24 mouse cellular contexts compared by ENCODE assay signal in genomic region chr8:70347443-70347842, GRCm38 (mm10). TPM values are rescaled to one million over a fixed set of nuclear protein-coding genes. Genes with fewer than 3 reads are reported as not detected.
A peak's percentile ranks its signal among the peaks of the same experiment; 100 is the strongest.
DNase-seq lines count a peak whose midpoint lies in the region; ATAC-seq and TF ChIP-seq lines count a peak whose summit lies in the region.
"Had no signal": no experiment of that assay in that cellular context is flagged by ENCODE, and none has a peak within 500 bp of the region (broad histone marks: within the 10 kb centered on the region; RNA-seq: fewer than 3 reads in every experiment).

No protein-coding gene starts in this region.

- H3K9me3 ChIP-seq in forebrain, postnatal 0 days (ENCODE audit: low read length), result no peaks in the 10 kb centered on the region
- no peaks in the 10 kb centered on the region for H3K9me3 ChIP-seq in forebrain, embryonic 16.5 days (ENCODE audit: control insufficient read depth, low read length)
- H3K9me3 ChIP-seq in hindbrain, embryonic 13.5 days, result no peaks in the 10 kb centered on the region
- no peaks in the 10 kb centered on the region for H3K9me3 ChIP-seq in hindbrain, embryonic 16.5 days (ENCODE audit: control insufficient read depth, low read length)
- no peaks in the 10 kb centered on the region for H3K9me3 ChIP-seq in liver, embryonic 12.5 days (replicated peaks)
- no peaks in the 10 kb centered on the region for H3K9me3 ChIP-seq in liver, embryonic 11.5 days (ENCODE audit: control insufficient read depth, low read length)
- H3K9me3 ChIP-seq in CH12.LX (replicated peaks; ENCODE audit: low read length), result no peaks in the 10 kb centered on the region
- H3K9me3 ChIP-seq: embryonic facial prominence, embryonic 12.5 days; embryonic facial prominence, embryonic 15.5 days; G1E; heart, embryonic 13.5 days; hindbrain, embryonic 12.5 days had no signal

- TF ChIP-seq POLR2A in CH12.LX (IDR thresholded peaks at IDR 0.05; ENCODE audit: low read depth, low read length), result no peak
- no peak for TF ChIP-seq POLR2A in lung, adult 2 months (IDR thresholded peaks at IDR 0.05; ENCODE audit: borderline replicate concordance, extremely low read depth, low read depth, low read length)

- WGBS in forebrain, postnatal 0 days, result 86% methylated on average over 4 of the region's 4 CpGs
- WGBS in forebrain, embryonic 16.5 days, result 91% methylated on average over 4 of the region's 4 CpGs
- WGBS in hindbrain, embryonic 13.5 days, result 95% methylated on average over 4 of the region's 4 CpGs
- 85% methylated on average over 4 of the region's 4 CpGs for WGBS in hindbrain, embryonic 16.5 days
- 77% methylated on average over 4 of the region's 4 CpGs for WGBS in liver, embryonic 12.5 days (ENCODE audit: insufficient replicate concordance)
- 85% methylated on average over 4 of the region's 4 CpGs for WGBS in liver, embryonic 11.5 days
- 62% methylated on average over 4 of the region's 4 CpGs for WGBS in lung, adult 2 months

- H3K4me3 ChIP-seq in forebrain, postnatal 0 days (ENCODE audit: low read depth, low read length), result no peak overlapping the region
- no peak overlapping the region for H3K4me3 ChIP-seq in forebrain, embryonic 16.5 days (replicated peaks; ENCODE audit: low read length)
- H3K4me3 ChIP-seq in hindbrain, embryonic 13.5 days, result no peak overlapping the region
- H3K4me3 ChIP-seq in hindbrain, embryonic 16.5 days (ENCODE audit: low read length), result no peak overlapping the region
- H3K4me3 ChIP-seq in liver, embryonic 12.5 days, result no peak overlapping the region
- H3K4me3 ChIP-seq in liver, embryonic 11.5 days (ENCODE audit: low read depth, low read length), result no peak overlapping the region
- H3K4me3 ChIP-seq in CH12.LX (replicated peaks in 1 of 3; ENCODE audit: low read depth in 2 of 3, low read length in 2 of 3, poor library complexity in 1 of 3), result no peak overlapping the region
- H3K4me3 ChIP-seq in lung, adult 2 months (replicated peaks; ENCODE audit: extremely low read depth, low read depth, low read length), result no peak overlapping the region
- H3K4me3 ChIP-seq: embryonic facial prominence, embryonic 12.5 days; embryonic facial prominence, embryonic 15.5 days; heart, embryonic 13.5 days; hindbrain, embryonic 12.5 days had no signal

- no peak for TF ChIP-seq RAD21 in CH12.LX (IDR thresholded peaks at IDR 0.05; ENCODE audit: low read depth, low read length)

- no peak for TF ChIP-seq EP300 in CH12.LX (IDR thresholded peaks at IDR 0.05; ENCODE audit: low read length)

- ATAC-seq in forebrain, postnatal 0 days, result no peak
- no peak for ATAC-seq in forebrain, embryonic 16.5 days
- no peak for ATAC-seq in hindbrain, embryonic 13.5 days (ENCODE audit: low FRiP score)
- ATAC-seq in hindbrain, embryonic 16.5 days, result no peak
- ATAC-seq in liver, embryonic 12.5 days, result no peak
- no peak for ATAC-seq in liver, embryonic 11.5 days (replicated peaks; ENCODE audit: low FRiP score)
- ATAC-seq: forebrain, embryonic 14.5 days; hindbrain, postnatal 0 days; inflammation-experienced regulatory T-cells, adult 6 months; Patski had no signal

- H3K36me3 ChIP-seq in forebrain, postnatal 0 days (ENCODE audit: insufficient read depth), result peaks cover 17% of the 10 kb centered on the region; the same call in 1 of the 2 replicates
- H3K36me3 ChIP-seq in forebrain, embryonic 16.5 days (ENCODE audit: control insufficient read depth, insufficient read depth), result no peaks in the 10 kb centered on the region; the same call in 1 of the 2 replicates
- peaks cover 39% of the 10 kb centered on the region for H3K36me3 ChIP-seq in hindbrain, embryonic 13.5 days
- H3K36me3 ChIP-seq in hindbrain, embryonic 16.5 days (ENCODE audit: control insufficient read depth, insufficient read depth, low read length), result peaks cover 2% of the 10 kb centered on the region; the same call in 1 of the 2 replicates
- H3K36me3 ChIP-seq in liver, embryonic 12.5 days, result peaks cover 82% of the 10 kb centered on the region
- H3K36me3 ChIP-seq in liver, embryonic 11.5 days (ENCODE audit: control insufficient read depth, insufficient read depth, low read length), result peaks cover 22% of the 10 kb centered on the region
- H3K36me3 ChIP-seq in CH12.LX (replicated peaks in 1 of 2; ENCODE audit: control insufficient read depth in 1 of 2, insufficient read depth in 1 of 2, low read length in 1 of 2), result peaks cover 43 to 86% of the 10 kb centered on the region in 2 experiments

- peaks cover 19% of the 10 kb centered on the region for H3K4me1 ChIP-seq in forebrain, postnatal 0 days (ENCODE audit: insufficient read depth)
- peaks cover 34% of the 10 kb centered on the region for H3K4me1 ChIP-seq in forebrain, embryonic 16.5 days (replicated peaks; ENCODE audit: control insufficient read depth, insufficient read depth, low read length)
- H3K4me1 ChIP-seq in hindbrain, embryonic 13.5 days (replicated peaks), result peaks cover 60% of the 10 kb centered on the region
- peaks cover 31% of the 10 kb centered on the region for H3K4me1 ChIP-seq in hindbrain, embryonic 16.5 days (ENCODE audit: control insufficient read depth, insufficient read depth, low read depth, low read length)
- H3K4me1 ChIP-seq in liver, embryonic 12.5 days, result peaks cover 81% of the 10 kb centered on the region
- H3K4me1 ChIP-seq in liver, embryonic 11.5 days (replicated peaks; ENCODE audit: control insufficient read depth, insufficient read depth, low read length), result peaks cover 64% of the 10 kb centered on the region
- H3K4me1 ChIP-seq in CH12.LX (ENCODE audit: control insufficient read depth in 1 of 2, insufficient read depth in 2 of 2), result peaks cover 36 to 58% of the 10 kb centered on the region in 2 experiments
- peaks cover 27% of the 10 kb centered on the region for H3K4me1 ChIP-seq in lung, adult 2 months (ENCODE audit: control insufficient read depth, insufficient read depth, low read length)

- TF ChIP-seq CTCF in forebrain, postnatal 0 days (IDR thresholded peaks at IDR 0.05; ENCODE audit: low read depth), result no peak
- no peak for TF ChIP-seq CTCF in CH12.LX (conservative IDR thresholded peaks at IDR 0.05 in 1 of 2, IDR thresholded peaks at IDR 0.05 in 1 of 2; ENCODE audit: low read depth in 2 of 2, low read length in 2 of 2)
- no peak for TF ChIP-seq CTCF in lung, adult 2 months (IDR thresholded peaks at IDR 0.05; ENCODE audit: insufficient read depth, low read length)

- H3K27ac ChIP-seq in forebrain, postnatal 0 days (ENCODE audit: low read depth, low read length), result no peak overlapping the region
- no peak overlapping the region for H3K27ac ChIP-seq in forebrain, embryonic 16.5 days (ENCODE audit: low read length)
- no peak overlapping the region for H3K27ac ChIP-seq in hindbrain, embryonic 13.5 days
- H3K27ac ChIP-seq in hindbrain, embryonic 16.5 days (ENCODE audit: low read depth, low read length), result no peak overlapping the region
- H3K27ac ChIP-seq in liver, embryonic 12.5 days, result peak overlapping the region; percentile 42; the same call in 1 of the 2 replicates
- H3K27ac ChIP-seq in liver, embryonic 11.5 days (ENCODE audit: low read depth, low read length), result no peak overlapping the region
- H3K27ac ChIP-seq in CH12.LX (ENCODE audit: insufficient read depth, low read depth), result no peak overlapping the region; the same call in 1 of the 2 replicates
- H3K27ac ChIP-seq: embryonic facial prominence, embryonic 12.5 days; embryonic facial prominence, embryonic 15.5 days; heart, embryonic 13.5 days; hindbrain, embryonic 12.5 days; hindbrain, postnatal 0 days had no signal

- no peak overlapping the region for H3K4me2 ChIP-seq in forebrain, postnatal 0 days (ENCODE audit: low read depth)
- H3K4me2 ChIP-seq in forebrain, embryonic 16.5 days (ENCODE audit: low read length), result no peak overlapping the region
- no peak overlapping the region for H3K4me2 ChIP-seq in hindbrain, embryonic 13.5 days
- no peak overlapping the region for H3K4me2 ChIP-seq in hindbrain, embryonic 16.5 days (ENCODE audit: low read length)
- no peak overlapping the region for H3K4me2 ChIP-seq in liver, embryonic 12.5 days
- H3K4me2 ChIP-seq in liver, embryonic 11.5 days, result no peak overlapping the region
- H3K4me2 ChIP-seq in CH12.LX (ENCODE audit: insufficient read depth, low read depth, poor library complexity, severe bottlenecking), result no peak overlapping the region
- H3K4me2 ChIP-seq: embryonic facial prominence, embryonic 12.5 days; embryonic facial prominence, embryonic 15.5 days; heart, embryonic 13.5 days; hindbrain, embryonic 12.5 days had no signal

- 0 out of 2 replicates have a peak overlapping the region, but pooled peaks have one; percentile 10 for H3K9ac ChIP-seq in forebrain, postnatal 0 days
- no peak overlapping the region for H3K9ac ChIP-seq in forebrain, embryonic 16.5 days (replicated peaks; ENCODE audit: low read depth, low read length)
- H3K9ac ChIP-seq in hindbrain, embryonic 13.5 days, result 0 out of 2 replicates have a peak overlapping the region, but pooled peaks have one; percentile 49
- no peak overlapping the region for H3K9ac ChIP-seq in hindbrain, embryonic 16.5 days (ENCODE audit: low read depth, low read length)
- no peak overlapping the region for H3K9ac ChIP-seq in liver, embryonic 12.5 days
- no peak overlapping the region for H3K9ac ChIP-seq in liver, embryonic 11.5 days (ENCODE audit: low read depth, low read length)
- no peak overlapping the region for H3K9ac ChIP-seq in CH12.LX (ENCODE audit: insufficient read depth, low read depth)
- H3K9ac ChIP-seq: embryonic facial prominence, embryonic 12.5 days; embryonic facial prominence, embryonic 15.5 days; heart, embryonic 13.5 days; hindbrain, embryonic 12.5 days had no signal

- dilution Hi-C loops in CH12.LX (cut with MboI; ENCODE audit: extremely low pct_ligation_motif_present, extremely low pct_unique_long_range_greater_than_20kb, low sequenced_read_pairs), result no loop called here

- peaks cover 88% of the 10 kb centered on the region for H3K79me2 ChIP-seq in CH12.LX (replicated peaks; ENCODE audit: control insufficient read depth, extremely low read depth, insufficient read depth, poor library complexity, severe bottlenecking)

- in situ Hi-C loops in CH12.LX (cut with MboI; ENCODE audit: low pct_ligation_motif_present, low pct_unique_long_range_greater_than_20kb, low sequenced_read_pairs), result loop anchor here (5.0 kb wide), 1 partner anchor 35 kb away; no protein-coding TSS in a partner anchor

- DNase-seq in forebrain, postnatal 0 days, result no peak
- no peak for DNase-seq in liver, embryonic 11.5 days (ENCODE audit: low spot score)
- DNase-seq in CH12.LX (ENCODE audit: extremely low read depth), result peak; percentile 34
- no peak for DNase-seq in lung, adult 2 months
- DNase-seq: adrenal gland, postnatal 10 days; adrenal gland, postnatal 36 days; gastrocnemius, postnatal 25 days; heart, adult 18-20 months had no signal

- H3K27me3 ChIP-seq in forebrain, postnatal 0 days (ENCODE audit: insufficient read depth, low read length), result no peaks in the 10 kb centered on the region
- no peaks in the 10 kb centered on the region for H3K27me3 ChIP-seq in forebrain, embryonic 16.5 days (replicated peaks; ENCODE audit: control insufficient read depth, insufficient read depth, low read length)
- no peaks in the 10 kb centered on the region for H3K27me3 ChIP-seq in hindbrain, embryonic 13.5 days
- H3K27me3 ChIP-seq in hindbrain, embryonic 16.5 days (replicated peaks; ENCODE audit: control insufficient read depth, insufficient read depth, low read length), result no peaks in the 10 kb centered on the region
- H3K27me3 ChIP-seq in liver, embryonic 12.5 days (replicated peaks), result no peaks in the 10 kb centered on the region
- no peaks in the 10 kb centered on the region for H3K27me3 ChIP-seq in liver, embryonic 11.5 days (replicated peaks; ENCODE audit: control insufficient read depth, insufficient read depth, low read length)
- no peaks in the 10 kb centered on the region for H3K27me3 ChIP-seq in CH12.LX (replicated peaks)
- H3K27me3 ChIP-seq: embryonic facial prominence, embryonic 12.5 days; embryonic facial prominence, embryonic 15.5 days; heart, embryonic 13.5 days; hindbrain, embryonic 12.5 days; Patski had no signal

RNA-seq across cellular contexts. Expression of gene Upf1, which starts 5.6 kb away (rescaled TPM):
- 28.1 and 38.7 TPM in 2 replicates for total RNA-seq in forebrain, postnatal 0 days (2014; rRNA removed)
- 7.1 and 9.0 TPM in 2 replicates for polyA plus RNA-seq in forebrain, postnatal 0 days (2015; fragmentation: Nextera tagmentation; extraction: Ambion mirVana)
- 11.8 and 13.6 TPM in 2 replicates for polyA plus RNA-seq in forebrain, embryonic 16.5 days (2015; fragmentation: Nextera tagmentation; extraction: Ambion mirVana)
- 14.4 and 15.9 TPM in 2 replicates for polyA plus RNA-seq in hindbrain, embryonic 13.5 days (2015; fragmentation: Nextera tagmentation; extraction: Ambion mirVana)
- polyA plus RNA-seq in hindbrain, embryonic 16.5 days (2015; fragmentation: Nextera tagmentation; extraction: Ambion mirVana), result 7.4 and 10.1 TPM in 2 replicates
- 30.4 and 30.5 TPM in 2 replicates for polyA plus RNA-seq in liver, embryonic 12.5 days (2016; fragmentation: Nextera tagmentation; extraction: Ambion mirVana)
- polyA plus RNA-seq in liver, embryonic 11.5 days (2014; fragmentation: Nextera tagmentation; extraction: Ambion mirVana), result 21.1 and 23.7 TPM in 2 replicates
- 39.6 and 45.7 TPM in 2 replicates for total RNA-seq in CH12.LX (2012; rRNA removed)
- 27.0 and 31.1 TPM in 2 replicates for total RNA-seq in CH12.LX (2014; rRNA removed)
- polyA plus RNA-seq in CH12.LX (2012; ENCODE audit: insufficient read length, low read depth), result 42.4 and 44.4 TPM in 2 replicates
- polyA plus RNA-seq in lung, adult 2 months (2012; rRNA removed), result 35.8 and 36.7 TPM in 2 replicates

RNA-seq across cellular contexts. Expression of gene Gdf1, which starts 17.8 kb away (rescaled TPM):
- total RNA-seq in forebrain, postnatal 0 days (2014; rRNA removed), result 8.1 and 9.3 TPM in 2 replicates
- 6.2 and 8.0 TPM in 2 replicates for polyA plus RNA-seq in forebrain, postnatal 0 days (2015; fragmentation: Nextera tagmentation; extraction: Ambion mirVana)
- 3.9 and 5.8 TPM in 2 replicates for polyA plus RNA-seq in forebrain, embryonic 16.5 days (2015; fragmentation: Nextera tagmentation; extraction: Ambion mirVana)
- polyA plus RNA-seq in hindbrain, embryonic 13.5 days (2015; fragmentation: Nextera tagmentation; extraction: Ambion mirVana), result 1.2 and 2.6 TPM in 2 replicates
- 8.7 and 9.5 TPM in 2 replicates for polyA plus RNA-seq in hindbrain, embryonic 16.5 days (2015; fragmentation: Nextera tagmentation; extraction: Ambion mirVana)
- polyA plus RNA-seq in liver, embryonic 12.5 days (2016; fragmentation: Nextera tagmentation; extraction: Ambion mirVana), result 1.0 and 1.5 TPM in 2 replicates
- polyA plus RNA-seq in liver, embryonic 11.5 days (2014; fragmentation: Nextera tagmentation; extraction: Ambion mirVana), result 1.6 and 2.6 TPM in 2 replicates
- total RNA-seq in CH12.LX (2012; rRNA removed), result 0.08 and 0.17 TPM in 2 replicates
- not detected in 2 replicates for total RNA-seq in CH12.LX (2014; rRNA removed)
- polyA plus RNA-seq in CH12.LX (2012; ENCODE audit: insufficient read length, low read depth), result 0.26 TPM in 1 of 2 replicates, not detected in the other
- 1.1 and 1.5 TPM in 2 replicates for polyA plus RNA-seq in lung, adult 2 months (2012; rRNA removed)
- total RNA-seq: adrenal gland, adult 18-20 months; common myeloid progenitor, adult 5-6 weeks; G1E; hematopoietic stem cell, adult 5-6 weeks had no signal
- polyA plus RNA-seq: G1E had no signal

RNA-seq across cellular contexts. Expression of gene Comp, which starts 25.9 kb away (rescaled TPM):
- 0.81 TPM in 1 of 2 replicates, not detected in the other for total RNA-seq in forebrain, postnatal 0 days (2014; rRNA removed)
- 0.05 and 0.29 TPM in 2 replicates for polyA plus RNA-seq in forebrain, postnatal 0 days (2015; fragmentation: Nextera tagmentation; extraction: Ambion mirVana)
- 0.51 and 0.75 TPM in 2 replicates for polyA plus RNA-seq in forebrain, embryonic 16.5 days (2015; fragmentation: Nextera tagmentation; extraction: Ambion mirVana)
- 0.14 and 0.96 TPM in 2 replicates for polyA plus RNA-seq in hindbrain, embryonic 13.5 days (2015; fragmentation: Nextera tagmentation; extraction: Ambion mirVana)
- polyA plus RNA-seq in hindbrain, embryonic 16.5 days (2015; fragmentation: Nextera tagmentation; extraction: Ambion mirVana), result 0.58 and 2.8 TPM in 2 replicates
- 0.27 and 0.63 TPM in 2 replicates for polyA plus RNA-seq in liver, embryonic 12.5 days (2016; fragmentation: Nextera tagmentation; extraction: Ambion mirVana)
- polyA plus RNA-seq in liver, embryonic 11.5 days (2014; fragmentation: Nextera tagmentation; extraction: Ambion mirVana), result 0.43 and 0.48 TPM in 2 replicates
- total RNA-seq in CH12.LX (2012; rRNA removed) (0.08 and 0.13 TPM in 2 replicates), CH12.LX (2014; rRNA removed) (not detected in 2 replicates)
- polyA plus RNA-seq in CH12.LX (2012; ENCODE audit: insufficient read length, low read depth), result 0.16 TPM in 1 of 2 replicates, not detected in the other
- polyA plus RNA-seq in lung, adult 2 months (2012; rRNA removed), result 0.51 and 1.3 TPM in 2 replicates
- total RNA-seq: adrenal gland, postnatal 36 days; G1E had no signal
- polyA plus RNA-seq: forebrain, embryonic 14.5 days had no signal

RNA-seq across cellular contexts. Expression of gene Cers1, which starts 31.9 kb away (rescaled TPM):
- 52.5 and 58.4 TPM in 2 replicates for total RNA-seq in forebrain, postnatal 0 days (2014; rRNA removed)
- 37.8 and 45.3 TPM in 2 replicates for polyA plus RNA-seq in forebrain, postnatal 0 days (2015; fragmentation: Nextera tagmentation; extraction: Ambion mirVana)
- 32.7 and 35.8 TPM in 2 replicates for polyA plus RNA-seq in forebrain, embryonic 16.5 days (2015; fragmentation: Nextera tagmentation; extraction: Ambion mirVana)
- polyA plus RNA-seq in hindbrain, embryonic 13.5 days (2015; fragmentation: Nextera tagmentation; extraction: Ambion mirVana), result 24.5 and 25.1 TPM in 2 replicates
- polyA plus RNA-seq in hindbrain, embryonic 16.5 days (2015; fragmentation: Nextera tagmentation; extraction: Ambion mirVana), result 40.0 and 44.3 TPM in 2 replicates
- 0.45 and 0.63 TPM in 2 replicates for polyA plus RNA-seq in liver, embryonic 12.5 days (2016; fragmentation: Nextera tagmentation; extraction: Ambion mirVana)
- 1.1 and 1.2 TPM in 2 replicates for polyA plus RNA-seq in liver, embryonic 11.5 days (2014; fragmentation: Nextera tagmentation; extraction: Ambion mirVana)
- 0.13 TPM in 1 of 2 replicates, not detected in the other for total RNA-seq in CH12.LX (2012; rRNA removed)
- not detected in 2 replicates for total RNA-seq in CH12.LX (2014; rRNA removed)
- polyA plus RNA-seq in CH12.LX (2012; ENCODE audit: insufficient read length, low read depth), result not detected in 2 replicates
- polyA plus RNA-seq in lung, adult 2 months (2012; rRNA removed), result 2.7 TPM in 2 replicates
- total RNA-seq: common myeloid progenitor, adult 5-6 weeks; hematopoietic stem cell, adult 5-6 weeks had no signal
- polyA plus RNA-seq: G1E; inflammation-experienced regulatory T-cells, adult 6 months had no signal

RNA-seq across cellular contexts. Expression of gene Cope, which starts 45.1 kb away (rescaled TPM):
- 86.6 and 110 TPM in 2 replicates for total RNA-seq in forebrain, postnatal 0 days (2014; rRNA removed)
- polyA plus RNA-seq in forebrain, postnatal 0 days (2015; fragmentation: Nextera tagmentation; extraction: Ambion mirVana), result 259 and 296 TPM in 2 replicates
- polyA plus RNA-seq in forebrain, embryonic 16.5 days (2015; fragmentation: Nextera tagmentation; extraction: Ambion mirVana), result 270 and 273 TPM in 2 replicates
- 275 and 288 TPM in 2 replicates for polyA plus RNA-seq in hindbrain, embryonic 13.5 days (2015; fragmentation: Nextera tagmentation; extraction: Ambion mirVana)
- 284 and 297 TPM in 2 replicates for polyA plus RNA-seq in hindbrain, embryonic 16.5 days (2015; fragmentation: Nextera tagmentation; extraction: Ambion mirVana)
- polyA plus RNA-seq in liver, embryonic 12.5 days (2016; fragmentation: Nextera tagmentation; extraction: Ambion mirVana), result 205 and 212 TPM in 2 replicates
- 281 and 298 TPM in 2 replicates for polyA plus RNA-seq in liver, embryonic 11.5 days (2014; fragmentation: Nextera tagmentation; extraction: Ambion mirVana)
- total RNA-seq in CH12.LX (2012; rRNA removed) (204 and 243 TPM in 2 replicates), CH12.LX (2014; rRNA removed) (134 and 139 TPM in 2 replicates)
- 148 and 191 TPM in 2 replicates for polyA plus RNA-seq in CH12.LX (2012; ENCODE audit: insufficient read length, low read depth)
- polyA plus RNA-seq in lung, adult 2 months (2012; rRNA removed), result 308 and 342 TPM in 2 replicates

Comparison
In these comparisons a context has a peak if more than half of its experiments do, and no peak if none do; other contexts are left out.
1. H3K9ac ChIP-seq: peak in forebrain, postnatal 0 days (single experiment) and hindbrain, embryonic 13.5 days (single experiment); none in forebrain, embryonic 16.5 days (single experiment), hindbrain, embryonic 16.5 days (single experiment), liver, embryonic 12.5 days (single experiment), liver, embryonic 11.5 days (single experiment) and CH12.LX (single experiment).